Mouse (Mus musculus): Measurements from ENCODE around the gene Rnf150.

- TF ChIP-seq E2F4 (IDR thresholded peaks at IDR 0.05; ENCODE audit: borderline replicate concordance, low read depth, low read length) = no peak
- no peak for TF ChIP-seq MYC (IDR thresholded peaks at IDR 0.05; ENCODE audit: low read depth, low read length)
- no peak for TF ChIP-seq SMC3 (IDR thresholded peaks at IDR 0.05; ENCODE audit: low read depth, low read length)
- no peak for TF ChIP-seq RAD21 (IDR thresholded peaks at IDR 0.05; ENCODE audit: low read depth, low read length)
- TF ChIP-seq POLR2A (IDR thresholded peaks at IDR 0.05; ENCODE audit: control insufficient read depth in 1 of 2, insufficient read depth in 1 of 2, low read depth in 1 of 2, low read length in 2 of 2, poor library complexity in 1 of 2) = no peak
- no peak for TF ChIP-seq HCFC1 (IDR thresholded peaks at IDR 0.05; ENCODE audit: low read depth, low read length)
- TF ChIP-seq ZKSCAN1 (IDR thresholded peaks at IDR 0.05; ENCODE audit: low read depth, low read length) = no peak
- no peak for TF ChIP-seq RCOR1 (IDR thresholded peaks at IDR 0.05; ENCODE audit: low read depth, low read length)
- no peak for TF ChIP-seq UBTF (IDR thresholded peaks at IDR 0.05; ENCODE audit: borderline replicate concordance, insufficient read depth, low read depth, low read length)
Observed at GRCm38 (mm10) chr8:82866251-82866650, 3.1 kb downstream of the Rnf150 start.

Data from MEL (cell line).